Mouse (Mus musculus) lung, postnatal 0 days (tissue): ENCODE measurements around the gene Srsf4.

Source experiments
- CTCF ChIP-seq: IDR thresholded peaks from 2 replicates; pipeline ENCODE4 v1.5.1; 2016; ENCODE audit warnings: antibody characterized with exemption, mild to moderate bottlenecking
- EP300 ChIP-seq: IDR thresholded peaks from 2 replicates; pipeline ENCODE4 v1.6.1; 2016; ENCODE audit warnings: antibody characterized with exemption, mild to moderate bottlenecking, control low read depth

DNA sequence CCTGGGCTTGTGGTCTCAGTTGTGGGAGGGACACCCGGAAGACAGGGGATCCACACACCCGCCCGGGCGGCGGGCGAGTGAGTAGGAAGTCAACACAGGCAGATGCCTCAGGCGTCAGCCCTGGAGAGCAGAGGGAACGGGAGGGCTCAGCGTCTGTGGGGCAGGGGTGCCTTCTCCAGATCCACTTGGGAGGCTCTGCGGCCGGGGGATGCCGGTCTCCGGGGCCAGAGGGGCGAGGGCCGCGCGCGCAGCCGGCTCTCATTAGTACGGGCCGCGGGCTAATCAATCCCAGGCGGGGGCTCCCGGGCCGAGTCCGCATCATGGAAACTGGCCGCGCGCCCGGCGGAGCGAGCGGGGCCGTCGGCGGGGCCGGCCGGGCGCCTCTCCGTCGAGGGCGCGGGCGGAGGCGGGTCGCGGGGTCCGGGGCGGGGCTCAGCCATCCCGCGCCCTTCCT is 46.8 kb downstream of the Srsf4 start:
- TF ChIP-seq CTCF = no peak
- no peak for TF ChIP-seq EP300
